Mouse (Mus musculus) E14TG2a.4 (cell line): ENCODE results near the gene Mef2a.

ENCODE experiments used
- CTCF ChIP-seq: conservative IDR thresholded peaks from 2 replicates; pipeline ENCODE4 v1.5.1; 2014; ENCODE audit warnings: low read length
- NANOG ChIP-seq: IDR thresholded peaks from 2 replicates; pipeline ENCODE4 v1.6.1; 2014; ENCODE audit warnings: borderline replicate concordance, low read length, mixed read lengths

GRCm38 (mm10) chr7:67234797-67235196 lies 137.9 kb downstream of the Mef2a start:
- no peak for TF ChIP-seq CTCF
- no peak for TF ChIP-seq NANOG
